Mouse (Mus musculus): Measurements from ENCODE around the gene Zbtb4.

The Zbtb4 gene

DNA sequence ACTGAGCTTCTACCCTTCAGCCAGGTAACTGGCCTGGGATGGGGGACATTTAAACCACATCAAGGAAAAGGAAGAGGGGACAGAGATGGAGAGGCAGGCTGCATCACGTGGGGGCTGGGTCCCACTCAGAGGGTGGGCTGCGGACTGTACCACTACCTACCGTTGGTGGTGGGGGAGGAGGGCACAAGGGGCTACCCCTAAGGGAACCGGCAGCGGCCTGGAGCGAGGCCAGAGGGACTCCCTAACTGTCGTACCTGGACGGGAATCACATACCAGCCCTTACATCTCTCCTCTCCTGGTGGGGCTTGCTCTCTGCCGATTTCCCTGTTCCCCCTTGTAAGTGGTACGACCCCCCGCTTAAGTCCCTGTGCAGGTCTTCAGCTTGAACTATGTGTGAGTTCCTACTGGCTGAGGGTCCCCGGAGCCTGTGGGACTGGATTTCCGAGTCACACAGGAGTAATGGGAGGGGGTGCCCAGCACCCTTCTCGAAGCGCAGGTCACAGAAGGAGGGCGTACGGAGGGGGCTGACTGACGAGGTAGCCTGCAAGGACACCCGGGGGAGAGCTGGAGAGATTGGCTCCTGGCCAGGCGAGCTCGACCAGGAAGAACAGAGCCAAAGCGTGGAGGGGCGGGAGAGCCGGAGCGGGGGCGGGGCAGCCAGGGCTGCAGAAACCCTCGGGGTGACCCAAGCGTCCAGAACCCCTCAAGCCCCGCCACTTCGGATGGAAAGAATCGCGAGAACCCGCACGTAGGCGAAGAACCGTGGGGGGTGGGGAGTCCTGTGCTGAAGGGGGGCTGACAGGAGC lies 34.9 kb downstream of the Zbtb4 start:
- no peak for DNase-seq (ENCODE audit: low read depth, low spot score)

DNA sequence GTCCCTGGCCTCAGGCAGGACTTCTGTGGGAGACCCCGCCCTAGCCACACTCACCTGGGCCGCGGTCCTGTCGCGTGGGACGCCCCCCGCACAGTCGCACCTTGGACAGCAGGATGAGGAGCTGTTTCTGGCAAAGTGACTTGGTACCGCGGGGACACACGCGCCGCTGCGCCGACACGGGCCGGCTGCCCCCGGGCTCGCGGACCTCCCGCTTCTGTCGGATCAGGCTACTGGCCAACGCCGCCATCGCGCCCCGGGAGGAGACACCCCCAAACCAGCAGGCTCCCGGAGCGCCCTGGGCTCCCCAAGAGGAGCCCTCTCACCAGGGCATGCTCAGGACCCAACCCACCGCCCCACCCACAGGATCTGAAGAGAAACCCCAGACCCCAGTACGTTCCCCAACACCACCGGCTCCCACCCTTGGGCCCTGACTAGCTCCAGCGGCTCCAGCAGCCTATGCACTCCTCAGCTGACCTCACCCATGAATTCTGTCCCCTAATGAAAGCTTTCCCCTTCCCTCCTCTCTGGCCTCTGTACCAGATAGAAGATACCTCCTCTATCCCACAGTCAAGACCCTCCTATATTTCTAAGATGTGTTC lies 35.8 kb downstream of the Zbtb4 start, which contains the start of gene Fgf11:
TSS of gene Fgf11 (minus strand) at position 479 of the 599 bp plus-strand sequence.
- DNase-seq (ENCODE audit: low read depth, low spot score) = no peak

DNA sequence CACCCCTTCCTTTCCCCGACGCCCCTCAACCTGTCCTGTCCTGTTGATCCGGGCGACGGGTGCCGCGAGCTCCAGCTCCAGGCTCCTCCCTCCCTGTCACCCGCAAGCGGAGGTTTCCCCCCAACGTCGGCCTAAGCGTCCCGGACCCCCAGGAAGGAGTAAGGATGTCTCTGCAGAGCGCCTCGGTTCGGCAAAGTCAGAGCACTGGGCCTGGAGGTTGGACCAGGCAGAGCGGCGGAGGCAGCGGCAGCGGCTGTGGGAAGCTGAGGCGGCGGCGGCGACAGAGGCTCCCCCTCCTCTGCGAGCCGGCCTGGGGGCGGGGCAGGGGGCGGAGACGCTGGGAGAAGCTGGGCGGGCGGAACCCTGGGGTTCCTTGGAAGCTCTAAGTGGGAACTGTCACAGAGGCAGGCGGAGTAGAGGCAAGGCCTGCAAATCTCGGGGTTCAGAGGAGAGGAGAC lies 37.0 kb downstream of the Zbtb4 start:
- no peak for DNase-seq (ENCODE audit: low read depth, low spot score)

DNA sequence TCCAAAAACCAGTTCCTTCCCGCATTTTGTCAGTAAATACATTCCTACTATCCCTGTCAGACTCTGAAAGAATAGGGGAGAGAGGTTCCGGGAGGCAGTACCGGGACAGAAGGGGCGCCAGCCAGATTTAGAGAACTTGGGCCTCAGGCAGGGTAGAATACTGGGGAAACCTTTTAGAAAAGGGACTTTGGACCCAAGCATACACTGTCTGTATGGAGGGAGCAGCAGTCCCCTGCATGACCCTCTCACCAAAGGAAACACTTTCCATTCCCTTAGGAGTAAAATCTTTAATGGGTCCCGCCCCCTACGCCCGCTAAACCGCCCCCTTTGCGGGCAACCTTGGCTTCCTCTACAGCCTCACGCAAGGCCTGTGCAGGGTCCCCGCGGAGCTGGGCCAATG lies 37.6 kb downstream of the Zbtb4 start:
- DNase-seq (ENCODE audit: low read depth, low spot score) = no peak

DNA sequence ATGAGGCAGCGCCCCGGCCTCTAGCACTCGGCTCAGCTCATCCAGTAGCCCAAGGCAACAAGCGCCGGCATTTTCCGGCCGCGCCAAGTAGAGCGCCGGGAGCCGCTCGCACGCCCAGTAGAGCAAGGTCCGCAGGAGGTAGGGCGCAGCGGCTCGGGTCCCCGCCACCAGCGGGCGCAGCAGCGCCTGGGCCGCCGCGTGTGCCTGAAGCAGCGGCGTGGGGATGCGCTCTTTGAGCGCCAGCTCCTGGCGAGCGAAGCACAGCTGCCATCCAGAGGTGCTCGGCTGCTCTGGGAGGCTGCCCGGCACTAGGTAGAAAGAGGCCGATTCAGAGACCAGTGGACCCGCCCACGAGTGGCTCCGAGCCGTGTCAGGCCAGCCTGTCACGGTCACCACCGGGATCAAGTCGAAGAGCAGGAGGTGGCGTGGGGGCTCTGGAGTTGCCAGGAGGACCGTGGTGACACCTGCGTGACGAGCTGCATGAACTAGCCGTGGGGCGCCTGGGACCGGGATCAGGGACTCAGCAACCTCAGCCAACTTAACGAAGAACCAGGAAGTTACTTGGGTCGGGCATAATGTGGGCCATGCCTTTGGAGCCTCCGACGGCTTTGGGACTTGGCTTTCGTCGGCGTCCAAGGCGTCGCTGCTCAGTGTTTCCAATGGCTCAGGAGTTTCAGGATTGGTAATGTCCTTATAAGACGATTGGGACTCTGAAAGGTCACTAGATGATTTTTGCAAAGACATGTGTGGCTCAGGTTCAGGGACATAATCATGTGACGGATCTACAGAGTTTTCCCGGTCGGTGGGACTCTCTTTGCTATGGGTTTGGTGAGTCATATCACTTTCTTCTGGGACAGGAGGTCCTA lies 38.3 kb downstream of the Zbtb4 start:
- DNase-seq (ENCODE audit: low read depth, low spot score) = no peak

DNA sequence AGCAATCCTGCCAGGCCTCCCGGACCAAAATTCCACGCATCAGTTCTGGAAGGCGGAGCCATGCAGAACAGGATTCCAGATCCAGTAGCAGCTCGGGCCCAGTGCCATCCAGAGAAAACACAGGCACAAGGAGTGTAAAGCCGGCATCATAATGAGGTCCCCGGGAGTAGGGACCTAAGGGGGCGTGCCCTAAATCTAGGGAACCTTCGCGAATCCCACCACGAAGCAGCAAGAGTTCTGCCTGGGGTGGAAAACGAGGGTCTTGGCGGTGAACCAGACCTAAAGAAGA lies 38.9 kb downstream of the Zbtb4 start:
- DNase-seq (ENCODE audit: low read depth, low spot score) = no peak

DNA sequence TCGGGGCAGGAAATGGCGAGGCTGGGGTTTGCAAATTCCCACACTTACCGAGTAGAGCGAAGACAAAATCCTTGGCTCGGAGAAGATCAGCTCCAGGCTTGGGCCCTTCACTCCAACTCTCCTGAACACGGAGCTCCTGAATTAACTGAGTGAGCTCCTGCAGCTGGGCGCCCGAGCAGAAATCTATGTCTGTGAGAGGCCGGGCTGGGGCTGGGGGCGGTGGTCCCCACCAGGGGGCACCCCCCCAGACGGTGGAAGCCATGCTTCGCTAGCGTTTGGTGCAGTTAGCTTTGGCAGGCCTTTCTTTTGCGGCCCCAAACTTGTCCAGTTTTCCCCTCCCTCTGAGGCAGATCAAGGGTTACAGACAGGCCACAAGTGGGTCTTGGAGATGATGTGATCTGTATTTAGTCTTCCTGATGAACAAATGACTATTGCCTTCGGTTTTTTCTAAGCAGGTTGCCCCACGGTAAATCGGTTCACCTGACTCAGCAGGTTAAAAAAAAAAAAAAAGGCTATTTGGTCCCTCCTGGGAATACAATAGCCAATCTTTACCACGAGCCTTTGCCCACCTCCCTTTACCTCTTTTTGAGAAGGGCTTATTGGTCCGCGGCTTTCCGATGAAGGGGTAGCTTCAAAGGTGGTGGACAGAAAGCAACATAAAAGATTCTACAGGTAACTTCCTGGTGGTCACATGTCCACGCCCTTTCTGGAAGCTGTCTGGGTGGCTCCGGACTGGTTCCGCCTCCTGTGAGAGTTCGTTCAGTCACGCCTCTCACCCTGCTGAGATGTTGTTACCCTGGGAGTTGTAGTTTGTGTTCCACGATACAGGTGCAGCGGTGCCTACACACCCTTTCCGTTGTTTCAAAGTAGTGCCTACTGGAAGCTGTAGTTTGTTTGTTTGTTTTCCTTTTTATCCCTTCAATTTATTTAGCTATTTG lies 39.5 kb downstream of the Zbtb4 start, which contains the start of gene Tmem102:
TSS of gene Tmem102 (minus strand) at position 653 of the 938 bp plus-strand sequence.
- no peak for DNase-seq (ENCODE audit: low read depth, low spot score)

DNA sequence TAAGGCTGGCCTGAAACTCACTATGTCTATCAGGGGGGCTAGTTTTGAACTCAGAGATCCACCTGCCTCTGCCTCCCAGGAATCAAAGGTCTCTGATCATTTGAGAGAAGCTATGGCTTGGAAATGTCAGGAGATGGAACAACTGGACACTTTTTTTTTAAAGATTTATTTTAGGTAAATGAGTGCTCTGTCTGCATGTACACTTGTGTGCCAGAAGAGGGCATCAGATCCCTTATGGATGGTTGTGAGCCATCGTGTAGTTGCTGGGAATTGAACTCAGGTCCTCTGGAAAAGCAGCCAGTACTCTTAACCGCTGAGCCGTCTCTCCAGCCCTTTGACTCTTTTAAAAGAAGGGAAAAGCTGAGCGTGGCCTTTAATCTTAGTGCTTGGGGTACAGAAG lies 40.7 kb downstream of the Zbtb4 start:
- DNase-seq (ENCODE audit: low read depth, low spot score) = no peak

DNA sequence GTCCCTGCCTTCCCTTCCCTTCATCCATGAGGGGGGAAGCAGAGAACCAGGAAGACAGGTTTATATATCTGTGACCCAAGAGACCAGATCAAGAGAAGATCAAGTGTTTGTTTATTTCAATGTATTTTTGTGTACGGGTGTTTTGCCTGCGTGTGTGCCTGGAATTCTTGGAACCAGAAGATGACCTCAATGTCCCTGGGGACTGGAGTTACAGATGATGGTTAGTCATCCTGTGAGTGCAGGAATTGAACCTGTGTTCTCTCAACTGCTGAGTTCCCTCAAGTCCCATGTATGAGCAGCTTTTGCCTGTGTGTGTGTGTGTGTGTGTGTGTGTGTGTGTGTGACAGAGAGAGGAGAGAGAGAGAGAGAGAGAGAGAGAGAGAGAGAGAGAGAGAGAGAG lies 41.9 kb downstream of the Zbtb4 start:
- no peak for DNase-seq (ENCODE audit: low read depth, low spot score)

DNA sequence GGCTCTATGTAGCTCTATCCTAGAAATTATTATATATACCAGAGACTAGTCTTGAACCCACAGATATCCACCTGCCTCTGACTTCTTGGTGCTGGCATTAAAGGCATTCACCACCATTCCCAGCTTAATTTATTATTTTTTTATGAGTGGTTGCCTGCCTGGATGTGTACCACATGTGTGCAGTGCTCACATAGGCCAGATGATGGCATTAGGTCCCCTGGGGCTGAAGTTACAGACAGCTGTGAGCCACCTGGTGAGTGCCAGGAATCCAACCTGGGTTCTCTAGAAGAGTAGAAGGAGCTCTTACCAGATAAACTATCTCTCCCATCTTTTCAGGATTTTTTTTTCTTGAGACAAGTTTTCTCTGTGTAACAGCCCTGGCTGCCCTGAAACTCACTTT lies 44.6 kb downstream of the Zbtb4 start:
- no peak for DNase-seq (ENCODE audit: low read depth, low spot score)

DNA sequence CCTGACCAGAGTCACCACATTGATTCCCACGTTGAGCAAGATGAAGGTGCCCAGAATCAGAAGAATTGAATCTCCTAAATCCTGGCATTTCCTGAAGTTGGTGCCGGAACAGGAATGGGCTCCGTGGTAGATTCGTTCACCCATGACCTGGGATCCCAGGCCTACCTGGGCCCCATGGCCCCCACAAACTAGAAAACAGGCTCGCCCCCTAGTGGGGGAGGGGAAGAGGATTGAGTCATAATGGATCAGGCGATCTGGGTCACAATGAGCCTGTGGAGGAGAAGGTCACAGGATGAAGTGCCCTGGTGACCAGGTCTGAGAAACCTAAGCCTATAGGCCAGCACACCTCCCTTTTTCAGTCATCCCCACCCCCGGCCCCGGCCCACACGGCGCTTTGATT lies 49.4 kb downstream of the Zbtb4 start, which contains the start of gene Gm39566:
TSS of gene Gm39566 (minus strand) at position 144 of the 400 bp plus-strand sequence.
- no peak for DNase-seq (ENCODE audit: low read depth, low spot score)

DNA sequence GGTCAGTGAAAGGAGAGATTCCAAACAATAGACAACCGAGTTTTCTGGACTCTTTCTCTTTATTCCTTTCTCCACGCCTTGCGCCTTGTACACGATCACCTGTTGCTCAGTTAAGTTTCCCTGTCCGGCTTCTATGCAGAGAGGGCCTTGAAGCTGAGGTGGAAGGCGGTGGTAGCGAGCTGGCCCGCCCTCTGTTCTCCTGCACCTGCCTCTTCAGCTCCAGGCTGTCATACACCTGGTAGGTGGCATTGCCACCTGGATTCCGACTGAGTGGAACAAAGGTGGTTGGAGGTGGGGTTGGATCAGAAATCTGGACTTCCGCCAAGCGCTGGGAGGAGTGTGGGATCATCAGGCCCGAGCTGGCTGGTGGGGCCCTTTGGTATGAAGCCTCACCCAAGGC lies 50.8 kb downstream of the Zbtb4 start:
- no peak for DNase-seq (ENCODE audit: low read depth, low spot score)

DNA sequence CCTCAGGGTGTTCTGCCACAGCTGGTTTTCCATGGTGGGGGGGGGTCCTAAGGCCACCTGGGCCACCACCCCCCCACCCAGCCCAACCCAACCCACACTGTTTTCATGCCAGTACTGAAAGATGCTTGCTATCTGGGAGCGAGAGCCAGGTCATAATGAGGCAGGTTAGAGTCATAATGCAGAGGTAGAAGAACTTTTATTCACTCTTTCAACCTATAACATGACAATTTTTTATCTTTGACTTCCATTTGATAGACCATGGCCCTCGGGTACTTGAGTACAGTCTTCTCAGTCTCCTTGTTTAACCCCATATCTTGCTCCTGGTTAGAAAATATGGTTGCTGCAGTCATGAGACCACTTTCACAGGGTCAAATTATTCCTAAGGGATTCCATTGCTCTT lies 52.7 kb downstream of the Zbtb4 start, which contains the start of gene Spem2:
TSS of gene Spem2 (minus strand) at position 101 of the 400 bp plus-strand sequence.
- DNase-seq (ENCODE audit: low read depth, low spot score) = no peak

DNA sequence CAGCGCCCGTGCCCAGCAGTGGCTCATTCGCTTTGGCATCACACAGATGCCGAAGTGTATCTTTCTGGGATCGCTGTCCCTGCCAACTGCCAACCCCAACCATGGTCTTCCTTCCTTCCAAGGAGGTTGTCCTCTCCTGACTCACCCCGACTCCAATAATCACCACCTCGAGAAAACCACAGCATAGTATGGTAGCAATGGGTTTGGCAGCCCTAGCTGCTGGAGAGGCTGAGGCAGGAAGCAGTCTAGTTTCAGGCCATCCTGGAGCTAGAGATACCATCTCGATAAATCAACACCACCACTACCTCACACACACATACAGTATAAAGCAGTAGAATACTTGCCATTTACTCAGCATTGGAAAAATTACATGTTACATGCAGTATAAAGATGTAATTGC lies 53.2 kb downstream of the Zbtb4 start:
- no peak for DNase-seq (ENCODE audit: low read depth, low spot score)

DNA sequence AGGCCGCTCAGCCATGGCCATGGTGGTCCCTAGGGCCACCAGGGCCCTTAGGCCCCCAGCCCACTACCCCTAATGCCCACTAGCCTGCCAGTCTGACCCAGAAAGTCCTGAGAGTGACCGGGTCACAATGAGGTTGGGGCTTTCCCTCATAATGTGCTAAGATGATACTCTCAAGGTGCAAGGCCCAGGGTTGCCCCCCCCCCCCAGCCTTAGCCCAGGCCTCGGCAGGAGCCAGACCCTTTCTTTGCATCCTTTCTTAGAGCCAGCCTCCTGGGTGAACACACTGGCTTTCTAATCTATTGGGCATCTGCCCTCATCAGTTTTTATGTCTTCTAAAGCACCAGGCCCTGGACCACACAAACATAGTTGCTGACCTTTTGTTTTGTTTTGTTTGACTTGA lies 56.4 kb downstream of the Zbtb4 start, which contains the start of gene Spem1:
TSS of gene Spem1 (minus strand) at position 101 of the 400 bp plus-strand sequence.
- DNase-seq (ENCODE audit: low read depth, low spot score) = no peak

DNA sequence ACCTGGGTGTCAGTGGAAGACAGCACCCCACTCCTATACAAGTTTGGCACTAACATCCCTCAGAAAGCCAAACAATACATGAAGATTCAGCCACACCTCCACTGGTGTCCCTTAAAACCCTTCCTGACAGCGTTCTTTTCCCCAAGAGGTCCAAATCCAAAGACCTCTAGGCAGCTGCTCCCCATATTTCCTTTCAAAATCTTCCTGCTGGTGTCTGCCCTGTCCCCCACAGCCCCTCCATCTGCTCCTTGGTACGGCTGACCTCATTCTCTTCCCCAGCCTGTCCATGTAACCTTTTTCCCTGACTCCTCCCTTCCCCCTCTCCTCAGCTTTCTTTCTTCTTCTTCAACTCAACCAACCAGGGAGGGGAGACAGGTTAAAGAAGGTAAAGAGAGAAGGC lies 57.7 kb downstream of the Zbtb4 start:
- no peak for DNase-seq (ENCODE audit: low read depth, low spot score)

DNA sequence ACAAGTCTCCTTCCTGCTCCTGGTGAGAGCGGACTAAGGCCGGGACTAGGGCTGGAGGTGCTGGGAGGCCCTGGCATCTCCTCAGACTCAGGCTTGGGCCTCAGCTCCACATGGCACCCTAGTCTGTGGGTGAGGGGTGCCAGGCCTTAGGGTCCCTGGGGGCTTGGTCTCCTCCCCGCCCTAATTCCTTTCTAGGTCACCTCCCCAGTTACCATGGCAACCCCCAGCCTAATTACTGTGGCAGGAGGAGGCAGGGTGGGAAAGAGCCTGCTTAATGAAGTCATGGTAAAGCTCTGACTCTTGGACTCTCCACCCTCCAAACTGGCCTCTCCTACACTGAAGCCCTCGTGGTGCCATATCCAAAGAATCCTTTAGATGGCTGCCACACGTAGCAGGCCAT lies 63.1 kb downstream of the Zbtb4 start:
- no peak for DNase-seq (ENCODE audit: low read depth, low spot score)

DNA sequence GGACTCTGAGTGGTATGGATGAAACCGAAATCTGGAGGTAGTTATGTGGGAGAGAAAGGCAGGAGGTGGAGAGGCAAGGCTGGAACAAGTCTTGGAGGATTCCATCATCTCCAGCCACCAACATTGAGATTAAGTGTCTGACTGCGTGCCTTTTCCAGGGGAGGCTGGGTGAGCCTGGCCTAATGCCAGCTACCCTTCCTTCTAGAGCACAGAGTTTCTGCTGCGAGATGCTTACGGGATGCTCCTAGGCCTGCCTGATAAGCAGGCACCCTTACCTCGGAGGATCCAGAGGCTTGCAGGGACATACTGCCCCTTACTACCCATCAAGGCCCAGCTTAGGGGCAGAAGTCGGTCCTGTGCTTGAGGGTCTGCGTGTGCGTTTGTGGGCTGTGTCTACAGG lies 67.8 kb downstream of the Zbtb4 start:
- no peak for DNase-seq (ENCODE audit: low read depth, low spot score)
